Mouse (Mus musculus) heart, adult 2 months (tissue): Measurements from ENCODE around the gene Pacsin2.

Experiments
- CTCF ChIP-seq: fragments of 200-600 bp; IDR thresholded peaks from 2 replicates; pipeline ENCODE4 v1.8.1; 2022; ENCODE audit warnings: antibody characterized with exemption, mild to moderate bottlenecking, moderate library complexity
- EP300 ChIP-seq: fragments of 200-500 bp; IDR thresholded peaks from 2 replicates; pipeline ENCODE4 v1.6.1; 2011; ENCODE audit warnings: low read depth, low read length, control low read depth; ENCODE audit not compliant: insufficient read depth
- POLR2A ChIP-seq: fragments of 200-500 bp; IDR thresholded peaks from 2 replicates; pipeline ENCODE4 v1.6.1; 2011; ENCODE audit warnings: mild to moderate bottlenecking, low read depth, low read length, control low read depth; ENCODE audit not compliant: insufficient read depth

GRCm38 (mm10) chr15:83419562-83419961 is 44.8 kb downstream of the Pacsin2 start:
- no peak for TF ChIP-seq CTCF
- no peak for TF ChIP-seq POLR2A
- TF ChIP-seq EP300: no peak
